ENCODE assay signal across 20 mouse cellular contexts in genomic region chr13:21313903-21314302, GRCm38 (mm10). TPM values are rescaled to one million over a fixed set of nuclear protein-coding genes. Genes with fewer than 3 reads are reported as not detected.
A peak's percentile ranks its signal among the peaks of the same experiment; 100 is the strongest.
DNase-seq lines count a peak whose midpoint lies in the region; ATAC-seq and TF ChIP-seq lines count a peak whose summit lies in the region.
"Had no signal": no experiment of that assay in that cellular context is flagged by ENCODE, and none has a peak within 500 bp of the region (broad histone marks: within the 10 kb centered on the region; RNA-seq: fewer than 3 reads in every experiment).

No protein-coding gene starts in this region.

- no peak for TF ChIP-seq CTCF in lung, postnatal 0 days (IDR thresholded peaks at IDR 0.05)

- DNase-seq in lung, postnatal 0 days (ENCODE audit: low spot score) = peak; percentile 66
- no peak for DNase-seq in lung, postnatal 25 days (ENCODE audit: low spot score)
- DNase-seq: adrenal gland, adult 2 months; adrenal gland, adult 8-10 months; adrenal gland, postnatal 10 days; adrenal gland, postnatal 14 days; adrenal gland, postnatal 25 days; adrenal gland, postnatal 36 days; B cell, adult 2 months; cerebellum, adult 11 months; cerebellum, adult 11-12 months; cerebellum, adult 18-20 months; cerebellum, adult 2 months had no signal

- TF ChIP-seq EP300 in lung, postnatal 0 days (IDR thresholded peaks at IDR 0.05) = no peak

- ATAC-seq in lung, postnatal 0 days = peak; percentile 73
- ATAC-seq: activated CD4-positive, CD25-positive, alpha-beta regulatory T cell, adult 4 months; CD4-positive, CD25-positive, alpha-beta regulatory T cell, adult 4 months; Patski had no signal

- no peak overlapping the region for H3K9ac ChIP-seq in lung, postnatal 0 days (replicated peaks; ENCODE audit: low read depth)

- H3K4me2 ChIP-seq in lung, postnatal 0 days (replicated peaks; ENCODE audit: low read depth, low read length) = no peak overlapping the region

- H3K27ac ChIP-seq in lung, postnatal 0 days (ENCODE audit: low read length) = no peak overlapping the region

- no peaks in the 10 kb centered on the region for H3K9me3 ChIP-seq in lung, postnatal 0 days (ENCODE audit: low read length)
- H3K9me3 ChIP-seq: G1E had no signal

- 50% methylated on average over 4 of the region's 4 CpGs for WGBS in lung, postnatal 0 days

- no peaks in the 10 kb centered on the region for H3K4me1 ChIP-seq in lung, postnatal 0 days (ENCODE audit: insufficient read depth, low read depth, low read length)

- no peaks in the 10 kb centered on the region for H3K27me3 ChIP-seq in lung, postnatal 0 days (replicated peaks; ENCODE audit: insufficient read depth, low read length)
- H3K27me3 ChIP-seq: CH12.LX, Patski had no signal

- no peak overlapping the region for H3K4me3 ChIP-seq in lung, postnatal 0 days (ENCODE audit: low read depth, low read length)

- H3K36me3 ChIP-seq in lung, postnatal 0 days (ENCODE audit: insufficient read depth, low read length) = no peaks in the 10 kb centered on the region
- H3K36me3 ChIP-seq: G1E had no signal

RNA-seq across cellular contexts. Expression of gene Gpx6, which starts 2.0 kb away (rescaled TPM):
- 0.21 and 0.27 TPM in 2 replicates for polyA plus RNA-seq in lung, postnatal 0 days (2015; fragmentation: Nextera tagmentation; extraction: Ambion mirVana)
- polyA plus RNA-seq: activated CD4-positive, CD25-positive, alpha-beta regulatory T cell, adult 4 months; adrenal gland, adult 2 months; brain, embryonic 14.5 days; C2C12; CD4-positive, CD25-positive, alpha-beta regulatory T cell, adult 4 months; G1E; Patski had no signal

RNA-seq across cellular contexts. Expression of gene Gpx5, which starts 21.4 kb away (rescaled TPM):
- not detected in 2 replicates for polyA plus RNA-seq in lung, postnatal 0 days (2015; fragmentation: Nextera tagmentation; extraction: Ambion mirVana)
- polyA plus RNA-seq: activated CD4-positive, CD25-positive, alpha-beta regulatory T cell, adult 4 months; adrenal gland, adult 2 months; C2C12; CD4-positive, CD25-positive, alpha-beta regulatory T cell, adult 4 months; cerebellum, adult 2 months; G1E; Patski had no signal

RNA-seq across cellular contexts. Expression of gene Olfr1367, which starts 32.8 kb away (rescaled TPM):
- polyA plus RNA-seq in lung, postnatal 0 days (2015; fragmentation: Nextera tagmentation; extraction: Ambion mirVana) = not detected in 2 replicates
- polyA plus RNA-seq: activated CD4-positive, CD25-positive, alpha-beta regulatory T cell, adult 4 months; adrenal gland, adult 2 months; brain, embryonic 14.5 days; C2C12; CD4-positive, CD25-positive, alpha-beta regulatory T cell, adult 4 months; cerebellum, adult 2 months; G1E; Patski had no signal

RNA-seq across cellular contexts. Expression of gene Zscan12, which starts 48.7 kb away (rescaled TPM):
- polyA plus RNA-seq in lung, postnatal 0 days (2015; fragmentation: Nextera tagmentation; extraction: Ambion mirVana) = 6.4 and 6.8 TPM in 2 replicates
